Mouse (Mus musculus) liver, embryonic 14.5 days (tissue): Measurements from ENCODE around the gene Sox6.

Experiments used
- CTCF ChIP-seq: IDR thresholded peaks from 2 replicates; pipeline ENCODE4 v1.5.1; 2016; ENCODE audit warnings: antibody characterized with exemption, low read depth, control low read depth
- EP300 ChIP-seq: IDR thresholded peaks from 2 replicates; pipeline ENCODE4 v1.6.1; 2016; ENCODE audit warnings: antibody characterized with exemption, low read depth

GRCm38 (mm10) chr7:116038024-116038423 lies 572 bp downstream of the Sox6 start:
- no peak for TF ChIP-seq CTCF
- no peak for TF ChIP-seq EP300
